ENCODE assay signal across 19 mouse cellular contexts in genomic region chr4:63460876-63461525, GRCm38 (mm10). TPM values are rescaled to one million over a fixed set of nuclear protein-coding genes. Genes with fewer than 3 reads are reported as not detected.
DNase-seq lines count a peak whose midpoint lies in the region; ATAC-seq lines count a peak whose summit lies in the region.
"Had no signal": no experiment of that assay in that cellular context is flagged by ENCODE, and none has a peak within 500 bp of the region (broad histone marks: within the 10 kb centered on the region; RNA-seq: fewer than 3 reads in every experiment).

No protein-coding gene starts in this region.

- H3K9ac ChIP-seq in hindbrain, embryonic 11.5 days (ENCODE audit: low read depth, low read length): no peak overlapping the region
- H3K9ac ChIP-seq: liver, embryonic 12.5 days; lung, embryonic 15.5 days; midbrain, embryonic 15.5 days had no signal

- no peak for ATAC-seq in hindbrain, embryonic 11.5 days (ENCODE audit: low FRiP score)
- ATAC-seq in erythroid progenitor cell, adult 5-6 weeks (replicated peaks; ENCODE audit: low FRiP score, poor library complexity, severe bottlenecking): no peak
- ATAC-seq: intestine, embryonic 16.5 days; liver, embryonic 12.5 days; midbrain, embryonic 15.5 days had no signal

- no peak for DNase-seq in hindbrain, embryonic 10.5 days (ENCODE audit: low spot score)
- no peak for DNase-seq in hindbrain, embryonic 11.5 days (ENCODE audit: low spot score)
- DNase-seq in ovary, adult 18-20 months (ENCODE audit: low spot score): peak; percentile 61
- no peak for DNase-seq in ovary, postnatal 14 days (ENCODE audit: low spot score)
- peak; percentile 78 to 84 for DNase-seq in adrenal gland, postnatal 36 days
- DNase-seq in kidney, adult 18-20 months: no peak
- no peak for DNase-seq in embryo, embryonic 10.5 days (ENCODE audit: low spot score)
- DNase-seq: gastrocnemius, postnatal 36 days; heart, postnatal 36 days; kidney, postnatal 10 days; right cerebral cortex, postnatal 14 days; thymus, adult 18-20 months had no signal

- H3K4me2 ChIP-seq in hindbrain, embryonic 11.5 days (replicated peaks; ENCODE audit: low read depth, low read length): no peak overlapping the region
- H3K4me2 ChIP-seq: heart, embryonic 11.5 days; liver, embryonic 12.5 days; lung, embryonic 15.5 days; midbrain, embryonic 15.5 days had no signal

- 69% methylated on average over 7 of the region's 7 CpGs for WGBS in hindbrain, embryonic 10.5 days
- 73% methylated on average over 7 of the region's 7 CpGs for WGBS in hindbrain, embryonic 11.5 days

- peak overlapping the region; percentile 72 for H3K27ac ChIP-seq in hindbrain, embryonic 10.5 days
- H3K27ac ChIP-seq in hindbrain, embryonic 11.5 days (ENCODE audit: low read depth, low read length): no peak overlapping the region
- H3K27ac ChIP-seq: liver, embryonic 12.5 days; lung, embryonic 15.5 days; midbrain, embryonic 15.5 days had no signal

- H3K4me1 ChIP-seq in hindbrain, embryonic 10.5 days (replicated peaks): peaks cover 53% of the 10 kb centered on the region
- H3K4me1 ChIP-seq in hindbrain, embryonic 11.5 days (replicated peaks; ENCODE audit: control insufficient read depth, insufficient read depth, low read length): peaks cover 6% of the 10 kb centered on the region
- H3K4me1 ChIP-seq: liver, embryonic 12.5 days had no signal

- H3K4me3 ChIP-seq in hindbrain, embryonic 10.5 days: no peak overlapping the region
- H3K4me3 ChIP-seq in hindbrain, embryonic 11.5 days (ENCODE audit: low read depth, low read length): no peak overlapping the region
- H3K4me3 ChIP-seq: erythroblast, embryonic 14.5 days; liver, embryonic 12.5 days; lung, embryonic 15.5 days; midbrain, embryonic 15.5 days had no signal

- H3K9me3 ChIP-seq in hindbrain, embryonic 10.5 days: no peaks in the 10 kb centered on the region
- H3K9me3 ChIP-seq in hindbrain, embryonic 11.5 days (ENCODE audit: control insufficient read depth, low read length): no peaks in the 10 kb centered on the region
- H3K9me3 ChIP-seq: liver, embryonic 12.5 days; lung, embryonic 15.5 days; midbrain, embryonic 15.5 days had no signal

- H3K36me3 ChIP-seq in hindbrain, embryonic 10.5 days: no peaks in the 10 kb centered on the region
- no peaks in the 10 kb centered on the region for H3K36me3 ChIP-seq in hindbrain, embryonic 11.5 days (ENCODE audit: control insufficient read depth, insufficient read depth, low read length)
- H3K36me3 ChIP-seq: liver, embryonic 12.5 days; lung, embryonic 15.5 days; midbrain, embryonic 15.5 days had no signal

- peaks cover 9% of the 10 kb centered on the region for H3K27me3 ChIP-seq in hindbrain, embryonic 10.5 days (ENCODE audit: insufficient read depth, poor library complexity, severe bottlenecking)
- H3K27me3 ChIP-seq in hindbrain, embryonic 11.5 days (ENCODE audit: control insufficient read depth, insufficient read depth, low read length): no peaks in the 10 kb centered on the region
- H3K27me3 ChIP-seq: lung, embryonic 15.5 days; midbrain, embryonic 15.5 days had no signal

RNA-seq across cellular contexts. Expression of gene Whrn, which starts 34.8 kb away (rescaled TPM):
- 6.6 and 6.9 TPM in 2 replicates for polyA plus RNA-seq in hindbrain, embryonic 10.5 days (2016; fragmentation: Nextera tagmentation; extraction: Ambion mirVana)
- polyA plus RNA-seq in hindbrain, embryonic 11.5 days (2014; fragmentation: Nextera tagmentation; extraction: Ambion mirVana): 5.9 and 6.6 TPM in 2 replicates
- 10 to 100 TPM; 33.5 to 59.9 TPM for total RNA-seq in adrenal gland, postnatal 36 days (2021)
- 0.84 TPM in 1 of 2 replicates, not detected in the other for total RNA-seq in erythroid progenitor cell, adult 5-6 weeks (2015; ENCODE audit: low replicate concordance)
- total RNA-seq in erythroid progenitor cell, adult 5-6 weeks (2017; ENCODE audit: low replicate concordance): 0.77 TPM in 1 of 2 replicates, not detected in the other

RNA-seq across cellular contexts. Expression of gene Akna, which starts 57.8 kb away (rescaled TPM):
- polyA plus RNA-seq in hindbrain, embryonic 10.5 days (2016; fragmentation: Nextera tagmentation; extraction: Ambion mirVana): 10.8 and 13.0 TPM in 2 replicates
- 5.7 and 6.1 TPM in 2 replicates for polyA plus RNA-seq in hindbrain, embryonic 11.5 days (2014; fragmentation: Nextera tagmentation; extraction: Ambion mirVana)
- 1 to 10 TPM; 2.6 to 4.3 TPM for total RNA-seq in adrenal gland, postnatal 36 days (2021)
- total RNA-seq in erythroid progenitor cell, adult 5-6 weeks (2015; ENCODE audit: low replicate concordance): 18.7 and 26.4 TPM in 2 replicates
- total RNA-seq in erythroid progenitor cell, adult 5-6 weeks (2017; ENCODE audit: low replicate concordance): 12.0 and 13.1 TPM in 2 replicates

Comparison
In these comparisons a context has a peak if more than half of its experiments do, and no peak if none do; other contexts are left out.
1. DNase-seq: peak in ovary, adult 18-20 months (single experiment) and adrenal gland, postnatal 36 days (2 of 2); none in hindbrain, embryonic 10.5 days (single experiment), hindbrain, embryonic 11.5 days (single experiment), ovary, postnatal 14 days (single experiment), kidney, adult 18-20 months (single experiment) and embryo, embryonic 10.5 days (single experiment).
2. RNA of gene Whrn, which starts 34.8 kb away (total RNA-seq): 33.5 to 59.9 TPM in adrenal gland, postnatal 36 days; 0.77 to 0.84 TPM in erythroid progenitor cell, adult 5-6 weeks; every median in the first group is over 10 times any median in the second.